Mouse (Mus musculus) CH12.LX (cell line): ENCODE measurements around the gene E4f1.

ENCODE experiments used
- CTCF ChIP-seq, 2 experiments: IDR thresholded peaks in 1 of 2; conservative IDR thresholded peaks in 1 of 2; 2 replicates each; pipeline ENCODE4 v1.5.1; 2011 to 2012; ENCODE audit warnings: low read depth in 2 of 2, low read length in 2 of 2, improper control_type of control experiment in 1 of 2, inconsistent platforms in 1 of 2, mild to moderate bottlenecking in 1 of 2, moderate library complexity in 1 of 2
- E2F4 ChIP-seq: IDR thresholded peaks from 2 replicates; pipeline ENCODE4 v1.6.1; 2011; ENCODE audit warnings: low read depth, low read length, improper control_type of control experiment; ENCODE audit not compliant: insufficient replicate concordance
- EP300 ChIP-seq: IDR thresholded peaks from 2 replicates; pipeline ENCODE4 v1.6.1; 2011; ENCODE audit warnings: low read length, improper control_type of control experiment
- GABPA ChIP-seq: IDR thresholded peaks from 2 replicates; pipeline ENCODE4 v1.6.1; 2012; ENCODE audit warnings: low read depth, low read length, improper control_type of control experiment, inconsistent platforms; ENCODE audit not compliant: insufficient replicate concordance
- KAT2A ChIP-seq: IDR thresholded peaks from 2 replicates; pipeline ENCODE4 v1.6.1; 2012; ENCODE audit warnings: low read length, improper control_type of control experiment, inconsistent platforms; ENCODE audit not compliant: insufficient replicate concordance
- MAFK ChIP-seq: IDR thresholded peaks from 2 replicates; pipeline ENCODE4 v1.6.1; 2011; ENCODE audit warnings: low read length, improper control_type of control experiment; ENCODE audit not compliant: insufficient replicate concordance
- MYC ChIP-seq: IDR thresholded peaks from 2 replicates; pipeline ENCODE4 v1.6.1; 2011; ENCODE audit warnings: low read depth, mild to moderate bottlenecking, improper control_type of control experiment, low read length
- NRF1 ChIP-seq: IDR thresholded peaks from 2 replicates; pipeline ENCODE4 v1.6.1; 2014; ENCODE audit warnings: low read depth, mild to moderate bottlenecking, inconsistent platforms, low read length, improper control_type of control experiment, moderate library complexity
- POLR2A ChIP-seq: IDR thresholded peaks from 2 replicates; pipeline ENCODE4 v1.6.1; 2011; ENCODE audit warnings: low read depth, mild to moderate bottlenecking, improper control_type of control experiment, low read length
- SIN3A ChIP-seq: IDR thresholded peaks from 2 replicates; pipeline ENCODE4 v1.6.1; 2012; ENCODE audit warnings: low read length, improper control_type of control experiment, inconsistent platforms
- ZC3H11A ChIP-seq: IDR thresholded peaks from 2 replicates; pipeline ENCODE4 v1.6.1; 2012; ENCODE audit warnings: low read depth, mild to moderate bottlenecking, inconsistent platforms, low read length, improper control_type of control experiment

- no peak for TF ChIP-seq NRF1
- TF ChIP-seq CTCF (conservative IDR thresholded peaks at IDR 0.05 in 1 of 2, IDR thresholded peaks at IDR 0.05 in 1 of 2; ENCODE audit: low read depth in 2 of 2, low read length in 2 of 2) = no peak
- TF ChIP-seq SIN3A = no peak
- TF ChIP-seq KAT2A = no peak
- 0 out of 2 replicates have a peak, but pooled peaks have one; percentile 6 for TF ChIP-seq POLR2A
- no peak for TF ChIP-seq GABPA
- TF ChIP-seq MYC = no peak
- TF ChIP-seq MAFK = no peak
- no peak for TF ChIP-seq ZC3H11A
- TF ChIP-seq EP300 = no peak
- no peak for TF ChIP-seq E2F4
Measured at GRCm38 (mm10) chr17:24506332-24507070, 36.4 kb upstream of the E4f1 start.
